Mouse (Mus musculus) cerebellum, adult 9-11 months (tissue): ENCODE measurements at regions not wholly inside any gene's neighbourhood (a gene's known extent, or its start where the extent isn't known, plus 50 kb on each side); places are given as distances from the start of the nearest gene placed in this dataset.
A peak's percentile ranks its signal among the peaks of the same experiment; 100 is the strongest.

Experiments
- DNase-seq: peaks from one replicate; pipeline ENCODE4 v3.0.0; 2022

GRCm38 (mm10) chr8:41824928-41825327, 408.1 kb upstream of the Frg1 start:
- DNase-seq: peak; percentile 14

- DNase-seq: no peak
Observed at GRCm38 (mm10) chr8:41823041-41823440, 406.2 kb upstream of the Frg1 start.

- no peak for DNase-seq
Observed at GRCm38 (mm10) chr8:41821676-41822075, 404.8 kb upstream of the Frg1 start.

- DNase-seq: no peak
Observed at GRCm38 (mm10) chr8:41820605-41821395, 403.9 kb upstream of the Frg1 start.

- DNase-seq: no peak
Observed at GRCm38 (mm10) chr8:41818577-41818976, 401.7 kb upstream of the Frg1 start.

- no peak for DNase-seq
Observed at GRCm38 (mm10) chr8:41818079-41818478, 401.2 kb upstream of the Frg1 start.

GRCm38 (mm10) chr8:41815272-41815671, 398.4 kb upstream of the Frg1 start:
- no peak for DNase-seq

- no peak for DNase-seq
Observed at GRCm38 (mm10) chr8:41795625-41796024, 378.8 kb upstream of the Frg1 start.

- DNase-seq: no peak
Observed at GRCm38 (mm10) chr8:41786952-41787861, 370.3 kb upstream of the Frg1 start.

- no peak for DNase-seq
Observed at GRCm38 (mm10) chr8:41785977-41786376, 369.1 kb upstream of the Frg1 start.

GRCm38 (mm10) chr8:41782837-41783236, 366.0 kb upstream of the Frg1 start:
- DNase-seq: no peak

GRCm38 (mm10) chr8:41779459-41779858, 362.6 kb upstream of the Frg1 start:
- no peak for DNase-seq

GRCm38 (mm10) chr8:41771729-41772128, 354.9 kb upstream of the Frg1 start:
- DNase-seq: no peak

- no peak for DNase-seq
Observed at GRCm38 (mm10) chr8:41753481-41753880, 336.6 kb upstream of the Frg1 start.

GRCm38 (mm10) chr8:41752641-41753040, 335.8 kb upstream of the Frg1 start:
- DNase-seq: no peak

- no peak for DNase-seq
Observed at GRCm38 (mm10) chr8:41747024-41747423, 330.1 kb upstream of the Frg1 start.

- no peak for DNase-seq
Observed at GRCm38 (mm10) chr8:41742796-41743670, 326.2 kb upstream of the Frg1 start.

GRCm38 (mm10) chr8:41717002-41717401, 300.1 kb upstream of the Frg1 start:
- DNase-seq: no peak

- peak; percentile 56 for DNase-seq
Observed at GRCm38 (mm10) chr8:41713634-41714330, 296.9 kb upstream of the Frg1 start.

- no peak for DNase-seq
Observed at GRCm38 (mm10) chr8:41703927-41704924, 287.4 kb upstream of the Frg1 start.
